Mouse (Mus musculus) embryonic facial prominence, embryonic 15.5 days (tissue): ENCODE results near the gene Ppfia2. TPM values are rescaled to one million over a fixed set of nuclear protein-coding genes. Genes with fewer than 3 reads are reported as not detected.

Experiments used
- ATAC-seq: fragments of 200-750 bp; cut with Nextera tagmentation; 2 replicates; pipeline ENCODE4 v1.8.0; 2017; ENCODE audit warnings: low read depth, moderate TSS enrichment; ENCODE audit not compliant: insufficient number of reproducible peaks, low FRiP score, low TSS enrichment
- H3K27ac ChIP-seq: fragments of 300-500 bp; sonication (generic); replicated peaks from 2 replicates; pipeline ENCODE4 v1.5.1; 2015; ENCODE audit warnings: mild to moderate bottlenecking, inconsistent platforms
- H3K27me3 ChIP-seq: fragments of 300-500 bp; sonication (generic); 2 replicates; pipeline ENCODE4 v1.6.1; 2015; ENCODE audit warnings: inconsistent platforms
- H3K36me3 ChIP-seq: fragments of 300-500 bp; sonication (generic); 2 replicates; pipeline ENCODE4 v1.6.1; 2015; ENCODE audit warnings: mild to moderate bottlenecking, inconsistent platforms
- H3K4me1 ChIP-seq: fragments of 300-500 bp; sonication (generic); 2 replicates; pipeline ENCODE4 v1.6.1; 2015; ENCODE audit warnings: inconsistent platforms
- H3K4me2 ChIP-seq: fragments of 300-500 bp; sonication (generic); replicated peaks from 2 replicates; pipeline ENCODE4 v1.6.1; 2015; ENCODE audit warnings: mild to moderate bottlenecking, inconsistent platforms
- H3K4me3 ChIP-seq: fragments of 300-500 bp; sonication (generic); replicated peaks from 2 replicates; pipeline ENCODE4 v1.5.1; 2015; ENCODE audit warnings: mild to moderate bottlenecking, inconsistent platforms
- H3K9ac ChIP-seq: fragments of 300-500 bp; sonication (generic); 2 replicates; pipeline ENCODE4 v1.6.1; 2015; ENCODE audit warnings: inconsistent platforms
- H3K9me3 ChIP-seq: fragments of 300-500 bp; sonication (generic); replicated peaks from 2 replicates; pipeline ENCODE4 v1.6.1; 2016; ENCODE audit warnings: inconsistent platforms
- WGBS: fragments of 180-500 bp; shearing (Covaris S2); methylation state at CpG from one replicate; pipeline ENCODE4 v1.1.7; 2015; 5-methylcytosine and 5-hydroxymethylcytosine counted together
- polyA plus RNA-seq: library from polyadenylated mRNA; unstranded; fragments of >200 nt; fragmentation: Nextera tagmentation; extraction: Ambion mirVana; gene quantifications from 2 replicates; pipeline ENCODE4 v1.2.1, GENCODE M21; 2015

Gene Ppfia2
- polyA plus RNA-seq, 1 experiment from 2014 or later, result 1.4 TPM

- ATAC-seq, result no peak
- Histone ChIP-seq H3K9ac (no peak overlapping the region), H3K36me3 (no peaks in the 10 kb centered on the region), H3K4me3 (no peak overlapping the region), H3K4me2 (no peak overlapping the region), H3K4me1 (no peaks in the 10 kb centered on the region), H3K9me3 (no peaks in the 10 kb centered on the region), H3K27ac (no peak overlapping the region), H3K27me3 (no peaks in the 10 kb centered on the region)
- 85% methylated on average over 1 of the region's 1 CpGs for WGBS
Observed at GRCm38 (mm10) chr10:106824215-106824614, 354.1 kb downstream of the Ppfia2 start.

- Histone ChIP-seq H3K4me3 (no peak overlapping the region), H3K9ac (no peak overlapping the region), H3K9me3 (no peaks in the 10 kb centered on the region), H3K4me2 (no peak overlapping the region), H3K4me1 (no peaks in the 10 kb centered on the region), H3K36me3 (no peaks in the 10 kb centered on the region), H3K27ac (no peak overlapping the region), H3K27me3 (no peaks in the 10 kb centered on the region)
- ATAC-seq, result no peak
- WGBS, result 82% methylated on average over 1 of the region's 1 CpGs
Observed at GRCm38 (mm10) chr10:106838476-106838875, 368.3 kb downstream of the Ppfia2 start.

- Histone ChIP-seq H3K9me3 (no peaks in the 10 kb centered on the region), H3K4me3 (no peak overlapping the region), H3K36me3 (no peaks in the 10 kb centered on the region), H3K9ac (no peak overlapping the region), H3K4me1 (no peaks in the 10 kb centered on the region), H3K27ac (no peak overlapping the region), H3K4me2 (no peak overlapping the region), H3K27me3 (no peaks in the 10 kb centered on the region)
- WGBS, result 78% methylated on average over 6 of the region's 6 CpGs
- ATAC-seq, result no peak
Observed at GRCm38 (mm10) chr10:106858106-106858505, 388.0 kb downstream of the Ppfia2 start.

GRCm38 (mm10) chr10:106870233-106870632 lies 400.1 kb downstream of the Ppfia2 start:
- Histone ChIP-seq H3K36me3 (no peaks in the 10 kb centered on the region), H3K4me2 (no peak overlapping the region), H3K9me3 (no peaks in the 10 kb centered on the region), H3K27ac (no peak overlapping the region), H3K4me3 (no peak overlapping the region), H3K4me1 (no peaks in the 10 kb centered on the region), H3K27me3 (no peaks in the 10 kb centered on the region), H3K9ac (no peak overlapping the region)
- WGBS, result 75% methylated on average over 4 of the region's 4 CpGs
- ATAC-seq, result no peak

- no peak overlapping the region for H3K4me3 ChIP-seq
- H3K9me3 ChIP-seq, result no peaks in the 10 kb centered on the region
- no peak overlapping the region for H3K9ac ChIP-seq
- no peak for ATAC-seq
- no peak overlapping the region for H3K4me2 ChIP-seq
- H3K27me3 ChIP-seq, result no peaks in the 10 kb centered on the region
- H3K36me3 ChIP-seq, result no peaks in the 10 kb centered on the region
- no peaks in the 10 kb centered on the region for H3K4me1 ChIP-seq
- 77% methylated on average over 3 of the region's 3 CpGs for WGBS
- no peak overlapping the region for H3K27ac ChIP-seq
Observed at GRCm38 (mm10) chr10:106871847-106872246, 401.7 kb downstream of the Ppfia2 start.

- Histone ChIP-seq H3K4me1 (no peaks in the 10 kb centered on the region), H3K9me3 (no peaks in the 10 kb centered on the region), H3K27me3 (no peaks in the 10 kb centered on the region), H3K4me3 (no peak overlapping the region), H3K4me2 (no peak overlapping the region), H3K27ac (no peak overlapping the region), H3K36me3 (no peaks in the 10 kb centered on the region), H3K9ac (no peak overlapping the region)
- ATAC-seq, result no peak
- 42% methylated on average over 1 of the region's 1 CpGs for WGBS
Observed at GRCm38 (mm10) chr10:106872714-106873113, 402.6 kb downstream of the Ppfia2 start.

GRCm38 (mm10) chr10:106881330-106881729 lies 411.2 kb downstream of the Ppfia2 start:
- ATAC-seq, result no peak
- H3K27me3 ChIP-seq, result no peaks in the 10 kb centered on the region
- H3K9ac ChIP-seq, result no peak overlapping the region
- H3K27ac ChIP-seq, result no peak overlapping the region
- no peaks in the 10 kb centered on the region for H3K4me1 ChIP-seq
- H3K4me3 ChIP-seq, result no peak overlapping the region
- H3K9me3 ChIP-seq, result no peaks in the 10 kb centered on the region
- H3K4me2 ChIP-seq, result no peak overlapping the region
- WGBS, result 56% methylated on average over 3 of the region's 3 CpGs
- no peaks in the 10 kb centered on the region for H3K36me3 ChIP-seq

GRCm38 (mm10) chr10:106896351-106896750 lies 426.2 kb downstream of the Ppfia2 start:
- H3K9ac ChIP-seq, result no peak overlapping the region
- no peaks in the 10 kb centered on the region for H3K4me1 ChIP-seq
- H3K9me3 ChIP-seq, result no peaks in the 10 kb centered on the region
- H3K27ac ChIP-seq, result no peak overlapping the region
- H3K4me2 ChIP-seq, result no peak overlapping the region
- ATAC-seq, result no peak
- 57% methylated on average over 13 of the region's 13 CpGs for WGBS
- no peaks in the 10 kb centered on the region for H3K27me3 ChIP-seq
- H3K36me3 ChIP-seq, result no peaks in the 10 kb centered on the region
- no peak overlapping the region for H3K4me3 ChIP-seq

- H3K9ac ChIP-seq, result no peak overlapping the region
- H3K4me1 ChIP-seq, result no peaks in the 10 kb centered on the region
- H3K4me3 ChIP-seq, result no peak overlapping the region
- 62% methylated on average over 3 of the region's 3 CpGs for WGBS
- H3K9me3 ChIP-seq, result no peaks in the 10 kb centered on the region
- H3K27me3 ChIP-seq, result no peaks in the 10 kb centered on the region
- ATAC-seq, result no peak
- H3K27ac ChIP-seq, result no peak overlapping the region
- no peaks in the 10 kb centered on the region for H3K36me3 ChIP-seq
- no peak overlapping the region for H3K4me2 ChIP-seq
Observed at GRCm38 (mm10) chr10:106910108-106910507, 440.0 kb downstream of the Ppfia2 start.

GRCm38 (mm10) chr10:106913032-106913431 lies 442.9 kb downstream of the Ppfia2 start:
- ATAC-seq, result no peak
- WGBS, result 17% methylated on average over 2 of the region's 2 CpGs
- no peak overlapping the region for H3K4me3 ChIP-seq
- no peak overlapping the region for H3K4me2 ChIP-seq
- no peaks in the 10 kb centered on the region for H3K9me3 ChIP-seq
- H3K4me1 ChIP-seq, result no peaks in the 10 kb centered on the region
- H3K27me3 ChIP-seq, result no peaks in the 10 kb centered on the region
- no peak overlapping the region for H3K27ac ChIP-seq
- H3K36me3 ChIP-seq, result no peaks in the 10 kb centered on the region
- no peak overlapping the region for H3K9ac ChIP-seq

GRCm38 (mm10) chr10:106914275-106914674 lies 444.1 kb downstream of the Ppfia2 start:
- ATAC-seq, result no peak

GRCm38 (mm10) chr10:106914822-106915221 lies 444.7 kb downstream of the Ppfia2 start:
- no peaks in the 10 kb centered on the region for H3K9me3 ChIP-seq
- H3K4me3 ChIP-seq, result no peak overlapping the region
- H3K9ac ChIP-seq, result no peak overlapping the region
- no peaks in the 10 kb centered on the region for H3K36me3 ChIP-seq
- ATAC-seq, result no peak
- no peaks in the 10 kb centered on the region for H3K4me1 ChIP-seq
- H3K27me3 ChIP-seq, result no peaks in the 10 kb centered on the region
- H3K4me2 ChIP-seq, result no peak overlapping the region
- H3K27ac ChIP-seq, result no peak overlapping the region

More at GRCm38 (mm10) chr10:106914275-106914674, 444.1 kb downstream of the Ppfia2 start:
- H3K36me3 ChIP-seq, result no peaks in the 10 kb centered on the region
- H3K4me3 ChIP-seq, result no peak overlapping the region
- no peak overlapping the region for H3K9ac ChIP-seq
- no peaks in the 10 kb centered on the region for H3K9me3 ChIP-seq
- no peaks in the 10 kb centered on the region for H3K4me1 ChIP-seq
- no peak overlapping the region for H3K4me2 ChIP-seq
- H3K27me3 ChIP-seq, result no peaks in the 10 kb centered on the region
- H3K27ac ChIP-seq, result no peak overlapping the region
